Mouse (Mus musculus) right cerebral cortex, adult 2 months (tissue): ENCODE results near the gene Trim33.
A peak's percentile ranks its signal among the peaks of the same experiment; 100 is the strongest.

Experiments used
- DNase-seq, 2 experiments: peaks; one replicate each; pipeline ENCODE4 v3.0.0; 2021 to 2022; ENCODE audit warnings: low spot score in 2 of 2

Gene Trim33

GRCm38 (mm10) chr3:103400807-103401206 lies 121.7 kb downstream of the Trim33 start:
- DNase-seq = no peak

- DNase-seq = peak; percentile 65 to 76
Measured at GRCm38 (mm10) chr3:103401342-103402098, 122.4 kb downstream of the Trim33 start.

GRCm38 (mm10) chr3:103402212-103402611 lies 123.1 kb downstream of the Trim33 start:
- no peak for DNase-seq

- no peak for DNase-seq
Measured at GRCm38 (mm10) chr3:103405135-103405534, 126.0 kb downstream of the Trim33 start.

- no peak for DNase-seq
Measured at GRCm38 (mm10) chr3:103405871-103406765, 127.0 kb downstream of the Trim33 start.
